Mouse (Mus musculus) heart, embryonic 14.5 days (tissue): ENCODE measurements around the gene Elk4. TPM values are rescaled to one million over a fixed set of nuclear protein-coding genes. Genes with fewer than 3 reads are reported as not detected.

ENCODE experiments used
- ATAC-seq: fragments of 200-750 bp; cut with Nextera tagmentation; 2 replicates; pipeline ENCODE4 v1.8.0; 2017; ENCODE audit warnings: low read depth, moderate TSS enrichment; ENCODE audit not compliant: insufficient number of reproducible peaks, insufficient read depth, low FRiP score
- H3K27ac ChIP-seq, 2 experiments: fragments of 200-500 bp in 1 of 2; fragments of 300-500 bp in 1 of 2; sonication (generic) in 1 of 2; replicated peaks in 1 of 2; 2 replicates each; pipeline ENCODE4 v1.5.1; 2012 to 2014; ENCODE audit warnings: low read depth in 2 of 2, low read length in 2 of 2, control low read depth in 1 of 2, mild to moderate bottlenecking in 1 of 2, mixed read lengths in 1 of 2; ENCODE audit not compliant: control insufficient read depth in 1 of 2, insufficient read depth in 1 of 2
- H3K27me3 ChIP-seq: fragments of 300-500 bp; sonication (generic); 2 replicates; pipeline ENCODE4 v1.6.1; 2014; ENCODE audit warnings: mild to moderate bottlenecking, low read length, control low read depth; ENCODE audit not compliant: control insufficient read depth, insufficient read depth
- H3K36me3 ChIP-seq: fragments of 300-500 bp; sonication (generic); 2 replicates; pipeline ENCODE4 v1.6.1; 2014; ENCODE audit warnings: mild to moderate bottlenecking, control low read depth, low read length, mixed read lengths; ENCODE audit not compliant: control insufficient read depth, insufficient read depth
- H3K4me1 ChIP-seq, 2 experiments: fragments of 200-500 bp in 1 of 2; fragments of 300-500 bp in 1 of 2; sonication (generic) in 1 of 2; 2 replicates each; pipeline ENCODE4 v1.6.1; 2012 to 2014; ENCODE audit warnings: low read length in 2 of 2, control low read depth in 1 of 2, mixed read lengths in 1 of 2; ENCODE audit not compliant: control insufficient read depth in 2 of 2, insufficient read depth in 2 of 2
- H3K4me2 ChIP-seq: fragments of 300-500 bp; sonication (generic); 2 replicates; pipeline ENCODE4 v1.6.1; 2014; ENCODE audit warnings: mild to moderate bottlenecking, low read length
- H3K4me3 ChIP-seq, 2 experiments: fragments of 200-500 bp in 1 of 2; fragments of 300-500 bp in 1 of 2; sonication (generic) in 1 of 2; 2 replicates each; pipeline ENCODE4 v1.5.1; 2012 to 2014; ENCODE audit warnings: low read length in 2 of 2, mild to moderate bottlenecking in 2 of 2, control low read depth in 1 of 2, low read depth in 1 of 2, moderate library complexity in 1 of 2; ENCODE audit not compliant: control insufficient read depth in 1 of 2, insufficient read depth in 1 of 2
- H3K9ac ChIP-seq: fragments of 300-500 bp; sonication (generic); 2 replicates; pipeline ENCODE4 v1.6.1; 2014; ENCODE audit warnings: mild to moderate bottlenecking, low read length
- H3K9me3 ChIP-seq: fragments of 300-500 bp; sonication (generic); 2 replicates; pipeline ENCODE4 v1.6.1; 2016; ENCODE audit warnings: low read length, control low read depth; ENCODE audit not compliant: control insufficient read depth
- WGBS: fragments of 180-500 bp; shearing (Covaris S2); extraction: QIAGEN DNeasy Blood & Tissue Kit; methylation state at CpG from one replicate; pipeline ENCODE4 v1.1.7; 2014; 5-methylcytosine and 5-hydroxymethylcytosine counted together
- polyA plus RNA-seq: library from polyadenylated mRNA; unstranded; fragments of >200 nt; fragmentation: Nextera tagmentation; extraction: Ambion mirVana; gene quantifications from 2 replicates; pipeline ENCODE4 v1.2.1, GENCODE M21; 2014

Elk4 gene
- 24.7 and 26.1 TPM in 2 replicates for polyA plus RNA-seq

DNA sequence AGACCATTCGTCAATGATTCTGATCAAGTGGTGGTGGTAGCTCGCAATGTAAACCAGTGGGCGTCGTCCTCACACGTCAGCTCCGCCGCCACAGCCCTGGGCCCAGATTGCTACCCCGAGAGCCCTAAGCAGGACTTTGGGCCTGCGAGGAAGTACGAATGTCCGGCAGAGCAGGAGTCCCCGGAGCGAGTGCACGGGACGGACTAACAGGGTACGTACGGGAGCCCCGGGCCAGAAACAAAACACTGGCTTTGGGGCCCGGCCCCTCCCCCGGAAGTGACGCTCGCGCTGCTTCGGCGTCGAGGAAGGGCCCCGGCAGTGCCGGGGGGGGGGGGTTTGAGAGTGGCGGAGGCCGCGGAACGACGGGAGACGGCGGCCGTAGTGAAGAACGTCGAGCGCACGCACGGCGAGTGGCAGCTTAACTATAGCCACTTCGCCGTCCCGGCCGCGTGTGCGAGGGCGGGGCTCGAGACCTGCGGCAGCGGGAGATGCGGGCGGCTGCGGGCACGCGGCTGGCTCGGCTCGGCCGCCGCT, at the start of gene Elk4:
Gene Elk4, plus strand, starts transcription at position 326 of the 534 bp plus-strand sequence.
- Histone ChIP-seq H3K4me3 (peak within 1 kb of the TSS; percentile 58 to 90), H3K4me1 (peaks cover 3 to 12% of the 10 kb centered on the region in 2 experiments; a peak in 3 of 4 replicates), H3K9me3 (no peaks in the 10 kb centered on the region), H3K4me2 (peak within 1 kb of the TSS; percentile 71), H3K9ac (peak within 1 kb of the TSS; percentile 98), H3K27ac (peak within 1 kb of the TSS; percentile 98 to 99), H3K36me3 (no peaks in the 10 kb centered on the region), H3K27me3 (no peaks in the 10 kb centered on the region)
- under 1% methylated on average over 59 of the region's 61 CpGs for WGBS
- peak; percentile 87 for ATAC-seq

DNA sequence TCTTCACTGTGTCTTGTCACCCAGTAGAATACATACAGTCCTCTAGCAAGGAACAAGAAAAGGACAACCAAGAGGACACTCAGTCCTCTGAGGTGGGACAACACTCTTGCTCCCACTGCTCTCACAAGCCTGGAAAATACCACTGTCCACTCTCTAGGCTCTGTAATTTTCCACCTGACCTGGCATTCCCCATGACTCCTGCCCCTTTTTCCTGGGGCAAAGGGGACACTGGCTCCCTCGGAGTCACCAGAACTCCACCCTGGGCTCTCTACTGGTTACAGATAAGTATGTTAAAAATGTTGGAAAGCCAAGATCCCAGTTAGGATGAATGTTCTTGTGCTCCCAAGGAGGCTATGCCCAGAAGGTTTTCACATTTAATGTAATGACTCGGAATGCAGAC, 46.4 kb upstream of the Elk4 start:
- Histone ChIP-seq H3K4me1 (peaks cover 4 to 12% of the 10 kb centered on the region in 2 experiments; a peak in 2 of 4 replicates), H3K36me3 (no peaks in the 10 kb centered on the region), H3K27ac (no peak overlapping the region), H3K4me3 (no peak overlapping the region), H3K27me3 (peaks cover 74% of the 10 kb centered on the region), H3K9me3 (no peaks in the 10 kb centered on the region), H3K9ac (no peak overlapping the region), H3K4me2 (no peak overlapping the region)
- no peak for ATAC-seq
- 48% methylated on average over 2 of the region's 2 CpGs for WGBS

DNA sequence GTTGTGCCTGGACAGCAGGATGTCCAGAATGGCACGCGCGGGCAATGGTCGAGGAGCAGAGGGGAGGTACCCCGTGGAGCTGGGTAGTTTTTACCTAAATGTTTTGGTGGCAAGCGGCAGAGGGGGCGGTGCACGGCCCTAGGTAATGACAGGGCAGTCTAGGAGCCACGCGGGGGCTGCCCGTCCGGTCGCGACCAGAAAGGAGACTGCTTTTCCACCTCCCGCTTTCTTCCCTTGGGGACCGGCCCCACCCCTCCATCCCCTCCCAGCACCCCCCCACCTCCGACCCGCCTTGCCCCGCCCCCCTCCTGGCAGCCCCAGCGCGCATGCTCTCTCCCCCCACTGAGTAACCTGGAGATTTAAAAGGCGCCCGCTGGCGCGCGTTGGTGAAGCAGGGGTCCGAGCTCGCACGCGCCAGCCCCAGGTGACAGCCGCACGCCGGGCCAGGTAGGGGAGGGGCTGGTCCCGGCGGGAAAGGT, 44.8 kb upstream of the Elk4 start, which contains the start of gene Slc45a3:
Gene Slc45a3, plus strand, starts transcription at position 362 of the 479 bp plus-strand sequence.
- H3K27ac ChIP-seq = 0 out of 4 replicates have a peak within 1 kb of the TSS, but pooled peaks of 1 of the 2 experiments have one; percentile 1
- H3K9ac ChIP-seq = peak within 1 kb of the TSS; percentile 78
- H3K9me3 ChIP-seq = no peaks in the 10 kb centered on the region
- H3K4me2 ChIP-seq = peak within 1 kb of the TSS; percentile 100
- peaks cover 74% of the 10 kb centered on the region for H3K27me3 ChIP-seq
- ATAC-seq = peak; percentile 48; the same call in 1 of the 2 replicates
- WGBS = under 1% methylated on average over 33 of the region's 35 CpGs
- H3K4me3 ChIP-seq = peak within 1 kb of the TSS; percentile 62 to 83
- no peaks in the 10 kb centered on the region for H3K36me3 ChIP-seq
- H3K4me1 ChIP-seq = peaks cover 4 to 12% of the 10 kb centered on the region in 2 experiments; a peak in 2 of 4 replicates

DNA sequence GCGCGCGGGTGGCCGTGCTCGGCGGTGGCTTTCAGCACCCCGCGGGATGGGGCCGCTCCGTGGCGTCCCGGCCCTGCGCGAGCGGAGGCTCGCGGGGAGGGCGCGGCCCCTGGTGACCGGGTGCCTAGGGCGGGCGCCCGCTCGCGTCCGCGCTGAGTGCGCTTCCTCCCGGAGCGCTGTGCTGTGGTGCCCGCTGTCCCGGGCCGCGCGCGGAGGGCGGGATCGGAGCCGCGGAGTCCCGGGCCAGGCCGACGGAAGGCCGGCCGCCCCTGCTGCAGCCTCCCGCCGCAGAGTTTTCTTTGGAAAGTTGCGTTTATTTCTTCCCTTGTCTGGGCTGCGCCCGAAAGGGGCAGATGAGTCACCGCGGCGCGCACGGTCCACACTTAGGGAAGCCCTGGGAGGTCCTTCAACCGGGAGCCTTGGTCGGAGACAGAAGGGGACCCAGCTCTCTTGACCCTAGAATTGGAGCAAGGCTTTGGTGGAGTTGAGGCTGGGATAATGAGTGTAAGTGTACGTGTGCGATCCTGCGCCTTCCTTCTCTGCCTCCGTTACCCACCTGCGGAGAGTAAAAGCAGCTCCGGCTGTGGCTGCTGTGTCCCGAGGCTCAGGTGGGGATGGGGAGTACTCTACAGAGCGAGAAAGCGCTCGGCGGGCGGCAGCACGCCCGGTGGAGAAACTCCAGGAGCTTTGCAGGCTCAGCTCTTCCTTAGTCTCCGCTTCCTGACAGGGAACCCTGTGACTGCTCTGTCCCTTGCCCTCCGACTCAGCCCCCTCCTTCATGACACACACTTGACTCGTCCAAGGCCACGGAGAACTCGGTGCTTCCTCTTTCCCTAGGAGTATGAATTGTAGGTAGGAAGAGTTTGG, 44.1 kb upstream of the Elk4 start:
- peaks cover 4 to 12% of the 10 kb centered on the region in 2 experiments; a peak in 2 of 4 replicates for H3K4me1 ChIP-seq
- peak; percentile 45; the same call in 1 of the 2 replicates for ATAC-seq
- peak overlapping the region; percentile 62 to 83 for H3K4me3 ChIP-seq
- H3K36me3 ChIP-seq = no peaks in the 10 kb centered on the region
- 1% methylated on average over 70 of the region's 76 CpGs for WGBS
- peak overlapping the region; percentile 78 for H3K9ac ChIP-seq
- no peaks in the 10 kb centered on the region for H3K9me3 ChIP-seq
- H3K4me2 ChIP-seq = peak overlapping the region; percentile 100
- peaks cover 71% of the 10 kb centered on the region for H3K27me3 ChIP-seq
- 0 out of 4 replicates have a peak overlapping the region, but pooled peaks of 1 of the 2 experiments have one; percentile 1 for H3K27ac ChIP-seq

DNA sequence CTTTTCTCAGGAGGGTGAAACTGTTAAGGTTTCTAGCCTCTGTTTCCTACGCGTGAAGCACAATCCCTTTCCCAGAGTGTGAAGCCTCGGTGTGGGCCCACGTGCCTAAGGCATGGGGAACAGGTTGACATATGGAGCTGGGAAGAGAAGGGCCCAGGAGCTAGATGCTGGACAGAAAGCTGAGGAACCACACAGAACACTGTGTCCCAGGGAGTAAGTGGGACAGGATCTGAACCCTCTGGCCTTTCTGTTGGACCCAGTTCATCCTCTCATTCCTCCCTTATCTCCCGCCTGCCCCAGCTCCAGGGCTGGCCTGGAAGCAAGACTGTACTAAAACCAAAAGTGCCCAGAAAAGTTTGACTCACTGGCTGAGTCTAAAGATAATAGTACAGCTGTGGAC, 43.3 kb upstream of the Elk4 start:
- Histone ChIP-seq H3K36me3 (no peaks in the 10 kb centered on the region), H3K4me2 (peak overlapping the region; percentile 100), H3K27me3 (peaks cover 71% of the 10 kb centered on the region), H3K27ac (no peak overlapping the region), H3K4me3 (peak overlapping the region in 1 of 2 experiments; percentile 83; a peak in 2 of 4 replicates), H3K9ac (no peak overlapping the region), H3K4me1 (peaks cover 4 to 12% of the 10 kb centered on the region in 2 experiments; a peak in 2 of 4 replicates), H3K9me3 (no peaks in the 10 kb centered on the region)
- no peak for ATAC-seq
- 24% methylated on average over 5 of the region's 5 CpGs for WGBS

DNA sequence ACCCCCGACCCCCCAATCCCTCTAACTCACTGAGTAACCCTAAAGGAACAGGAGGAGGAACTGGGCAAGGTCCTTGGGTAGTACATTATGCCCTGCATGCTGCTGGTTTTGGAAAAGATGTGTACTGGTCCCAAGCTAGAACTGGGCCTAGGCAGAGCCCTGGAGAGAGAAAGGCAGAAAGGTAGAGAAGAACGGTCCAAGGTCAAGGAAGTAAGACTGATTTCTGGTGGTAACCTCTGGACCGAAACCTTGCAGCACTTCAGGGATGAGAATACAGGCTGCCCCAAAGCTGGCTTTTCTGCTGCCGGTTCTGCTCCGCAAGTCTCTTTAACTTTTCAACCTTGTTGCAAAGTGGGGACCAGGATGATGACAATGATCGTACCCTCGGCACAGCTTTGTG, 42.8 kb upstream of the Elk4 start:
- no peak overlapping the region for H3K4me3 ChIP-seq
- no peak overlapping the region for H3K9ac ChIP-seq
- 82% methylated on average over 7 of the region's 7 CpGs for WGBS
- peak overlapping the region; percentile 100; the same call in 1 of the 2 replicates for H3K4me2 ChIP-seq
- no peaks in the 10 kb centered on the region for H3K9me3 ChIP-seq
- no peak overlapping the region for H3K27ac ChIP-seq
- peaks cover 4 to 12% of the 10 kb centered on the region in 2 experiments; a peak in 2 of 4 replicates for H3K4me1 ChIP-seq
- H3K36me3 ChIP-seq = no peaks in the 10 kb centered on the region
- H3K27me3 ChIP-seq = peaks cover 70% of the 10 kb centered on the region
- no peak for ATAC-seq

DNA sequence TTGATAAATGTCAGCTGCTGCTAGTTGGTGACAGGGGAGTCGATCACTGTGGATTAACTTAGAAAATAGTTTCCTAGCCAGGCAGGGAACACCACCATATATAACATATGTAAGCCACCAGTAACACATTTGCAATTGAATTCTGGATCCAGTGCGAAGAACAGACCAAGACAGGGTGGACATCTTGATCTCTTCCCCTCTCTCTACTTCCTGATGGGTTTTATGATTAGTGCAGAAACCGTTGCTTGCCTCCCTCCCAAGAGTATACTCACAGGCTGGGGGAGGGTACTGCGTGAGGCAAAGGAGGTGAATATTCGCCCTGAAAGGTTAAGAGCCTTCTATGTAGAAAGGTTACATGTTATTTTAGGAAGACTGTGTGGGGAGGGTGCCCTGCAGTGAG, 41.6 kb upstream of the Elk4 start:
- Histone ChIP-seq H3K9ac (no peak overlapping the region), H3K4me2 (no peak overlapping the region), H3K4me3 (no peak overlapping the region), H3K4me1 (peaks cover 9 to 17% of the 10 kb centered on the region in 2 experiments), H3K36me3 (no peaks in the 10 kb centered on the region), H3K9me3 (no peaks in the 10 kb centered on the region), H3K27me3 (peaks cover 58% of the 10 kb centered on the region), H3K27ac (no peak overlapping the region)
- no peak for ATAC-seq
- WGBS = 44% methylated on average over 5 of the region's 5 CpGs
